Mouse (Mus musculus): ENCODE data around the gene Ppp1r35. TPM values are rescaled to one million over a fixed set of nuclear protein-coding genes. Genes with fewer than 3 reads are reported as not detected.

Ppp1r35 gene
- total RNA-seq, 2 experiments from 2014 or later: 40.1 to 55.3 TPM

- ATAC-seq (ENCODE audit: poor library complexity, severe bottlenecking): peak; percentile 55
Measured at GRCm38 (mm10) chr5:137825030-137825429, 46.4 kb downstream of the Ppp1r35 start.

- no peak for ATAC-seq (ENCODE audit: poor library complexity, severe bottlenecking)
Measured at GRCm38 (mm10) chr5:137825971-137826370, 47.3 kb downstream of the Ppp1r35 start.

GRCm38 (mm10) chr5:137826421-137826820 lies 47.8 kb downstream of the Ppp1r35 start:
- no peak for ATAC-seq (ENCODE audit: poor library complexity, severe bottlenecking)

GRCm38 (mm10) chr5:137828694-137829093 lies 50.0 kb downstream of the Ppp1r35 start:
- ATAC-seq (ENCODE audit: poor library complexity, severe bottlenecking): peak; percentile 77

Other genes with a start within 250 kb of the Ppp1r35 start
- not detected in 2 replicates for gene Epo, start 245.6 kb upstream of the Ppp1r35 start, total RNA-seq (2015)
- gene Epo, start 245.6 kb upstream of the Ppp1r35 start, total RNA-seq (2017): not detected in 2 replicates
- 393 and 449 TPM in 2 replicates for gene Gnb2, start 245.3 kb upstream of the Ppp1r35 start, total RNA-seq (2015)
- 377 and 389 TPM in 2 replicates for gene Gnb2, start 245.3 kb upstream of the Ppp1r35 start, total RNA-seq (2017)
- gene Actl6b, start 225.3 kb upstream of the Ppp1r35 start, total RNA-seq (2015): not detected in 2 replicates
- not detected in 2 replicates for gene Actl6b, start 225.3 kb upstream of the Ppp1r35 start, total RNA-seq (2017)
- gene Tfr2, start 209.0 kb upstream of the Ppp1r35 start, total RNA-seq (2015): 0.89 and 1.0 TPM in 2 replicates
- 1.3 and 2.5 TPM in 2 replicates for gene Tfr2, start 209.0 kb upstream of the Ppp1r35 start, total RNA-seq (2017)
- gene Mospd3, start 177.8 kb upstream of the Ppp1r35 start, total RNA-seq (2015): 60.5 and 64.2 TPM in 2 replicates
- gene Mospd3, start 177.8 kb upstream of the Ppp1r35 start, total RNA-seq (2017): 6.4 and 10.6 TPM in 2 replicates
- 0.40 and 1.0 TPM in 2 replicates for gene Pcolce, start 165.1 kb upstream of the Ppp1r35 start, total RNA-seq (2015)
- gene Pcolce, start 165.1 kb upstream of the Ppp1r35 start, total RNA-seq (2017): 0.51 TPM in 1 of 2 replicates, not detected in the other
- gene Fbxo24, start 149.8 kb upstream of the Ppp1r35 start, total RNA-seq (2015): 0.18 TPM in 1 of 2 replicates, not detected in the other
- 0.37 TPM in 1 of 2 replicates, not detected in the other for gene Fbxo24, start 149.8 kb upstream of the Ppp1r35 start, total RNA-seq (2017)
- 76.5 and 93.0 TPM in 2 replicates for gene Lrch4, start 149.7 kb upstream of the Ppp1r35 start, total RNA-seq (2015)
- gene Lrch4, start 149.7 kb upstream of the Ppp1r35 start, total RNA-seq (2017): 57.1 and 66.7 TPM in 2 replicates
- gene Gm20605, start 149.7 kb upstream of the Ppp1r35 start, total RNA-seq (2015): 8.1 and 10.2 TPM in 2 replicates
- 5.7 and 18.8 TPM in 2 replicates for gene Gm20605, start 149.7 kb upstream of the Ppp1r35 start, total RNA-seq (2017)
- 59.9 and 97.5 TPM in 2 replicates for gene Sap25, start 137.5 kb upstream of the Ppp1r35 start, total RNA-seq (2015)
- gene Sap25, start 137.5 kb upstream of the Ppp1r35 start, total RNA-seq (2017): 27.8 and 35.6 TPM in 2 replicates
- gene Irs3, start 133.1 kb upstream of the Ppp1r35 start, total RNA-seq (2015): not detected in 2 replicates
- gene Irs3, start 133.1 kb upstream of the Ppp1r35 start, total RNA-seq (2017): not detected in 2 replicates
- gene Agfg2, start 94.1 kb upstream of the Ppp1r35 start, total RNA-seq (2015): 19.3 and 19.9 TPM in 2 replicates
- gene Agfg2, start 94.1 kb upstream of the Ppp1r35 start, total RNA-seq (2017): 16.6 and 18.3 TPM in 2 replicates
- gene Nyap1, start 37.2 kb upstream of the Ppp1r35 start, total RNA-seq (2015): 0.21 and 0.27 TPM in 2 replicates
- gene Nyap1, start 37.2 kb upstream of the Ppp1r35 start, total RNA-seq (2017): 0.84 and 1.1 TPM in 2 replicates
- 55.9 and 74.7 TPM in 2 replicates for gene Tsc22d4, start 33.1 kb upstream of the Ppp1r35 start, total RNA-seq (2015)
- gene Tsc22d4, start 33.1 kb upstream of the Ppp1r35 start, total RNA-seq (2017): 112 and 113 TPM in 2 replicates
- gene Mepce, start 8.8 kb downstream of the Ppp1r35 start, total RNA-seq (2015): 20.9 and 24.0 TPM in 2 replicates
- 16.2 and 22.8 TPM in 2 replicates for gene Mepce, start 8.8 kb downstream of the Ppp1r35 start, total RNA-seq (2017)
- 6.4 and 10.0 TPM in 2 replicates for gene Zcwpw1, start 8.9 kb downstream of the Ppp1r35 start, total RNA-seq (2015)
- 16.1 and 18.1 TPM in 2 replicates for gene Zcwpw1, start 8.9 kb downstream of the Ppp1r35 start, total RNA-seq (2017)
- 65.2 and 103 TPM in 2 replicates for gene Pilra, start 57.4 kb downstream of the Ppp1r35 start, total RNA-seq (2015)
- gene Pilra, start 57.4 kb downstream of the Ppp1r35 start, total RNA-seq (2017): 95.8 and 100 TPM in 2 replicates
- 94.9 and 109 TPM in 2 replicates for gene Pilrb1, start 79.3 kb downstream of the Ppp1r35 start, total RNA-seq (2015)
- 82.8 and 86.5 TPM in 2 replicates for gene Pilrb1, start 79.3 kb downstream of the Ppp1r35 start, total RNA-seq (2017)
- gene Pilrb2, start 93.0 kb downstream of the Ppp1r35 start, total RNA-seq (2015): 106 and 132 TPM in 2 replicates
- 62.6 and 73.1 TPM in 2 replicates for gene Pilrb2, start 93.0 kb downstream of the Ppp1r35 start, total RNA-seq (2017)
- gene Cyp3a13, start 142.8 kb downstream of the Ppp1r35 start, total RNA-seq (2015): not detected in 2 replicates
- not detected in 2 replicates for gene Cyp3a13, start 142.8 kb downstream of the Ppp1r35 start, total RNA-seq (2017)
- not detected in 2 replicates for gene Gjc3, start 184.2 kb downstream of the Ppp1r35 start, total RNA-seq (2015)
- not detected in 2 replicates for gene Gjc3, start 184.2 kb downstream of the Ppp1r35 start, total RNA-seq (2017)
- not detected in 2 replicates for gene Azgp1, start 202.7 kb downstream of the Ppp1r35 start, total RNA-seq (2015)
- not detected in 2 replicates for gene Azgp1, start 202.7 kb downstream of the Ppp1r35 start, total RNA-seq (2017)
- not detected in 2 replicates for gene Smok3a, start 242.4 kb downstream of the Ppp1r35 start, total RNA-seq (2015)
- gene Smok3a, start 242.4 kb downstream of the Ppp1r35 start, total RNA-seq (2017): not detected in 2 replicates
- gene Smok3b, start 242.6 kb downstream of the Ppp1r35 start, total RNA-seq (2015): not detected in 2 replicates
- gene Smok3b, start 242.6 kb downstream of the Ppp1r35 start, total RNA-seq (2017): not detected in 2 replicates